ENCODE assay signal across 24 mouse cellular contexts in genomic region chr2:104358881-104359280, GRCm38 (mm10). TPM values are rescaled to one million over a fixed set of nuclear protein-coding genes. Genes with fewer than 3 reads are reported as not detected.
DNase-seq lines count a peak whose midpoint lies in the region; ATAC-seq and TF ChIP-seq lines count a peak whose summit lies in the region.
"Had no signal": no experiment of that assay in that cellular context is flagged by ENCODE, and none has a peak within 500 bp of the region (broad histone marks: within the 10 kb centered on the region; RNA-seq: fewer than 3 reads in every experiment).

No protein-coding gene starts in this region.

- no peaks in the 10 kb centered on the region for H3K27me3 ChIP-seq in forebrain, embryonic 15.5 days
- no peaks in the 10 kb centered on the region for H3K27me3 ChIP-seq in forebrain, embryonic 13.5 days
- no peaks in the 10 kb centered on the region for H3K27me3 ChIP-seq in midbrain, embryonic 13.5 days
- no peaks in the 10 kb centered on the region for H3K27me3 ChIP-seq in midbrain, embryonic 10.5 days (ENCODE audit: low read depth, poor library complexity, severe bottlenecking)
- H3K27me3 ChIP-seq in midbrain, postnatal 0 days (ENCODE audit: insufficient read depth, low read length), result no peaks in the 10 kb centered on the region
- H3K27me3 ChIP-seq: heart, embryonic 15.5 days; limb, embryonic 15.5 days; liver, embryonic 15.5 days; midbrain, embryonic 12.5 days had no signal

- 0 out of 2 replicates have a peak, but pooled peaks cover 5% of the 10 kb centered on the region for H3K4me1 ChIP-seq in forebrain, embryonic 15.5 days
- H3K4me1 ChIP-seq in forebrain, embryonic 13.5 days, result no peaks in the 10 kb centered on the region
- H3K4me1 ChIP-seq in midbrain, embryonic 13.5 days (replicated peaks), result no peaks in the 10 kb centered on the region
- peaks cover 4% of the 10 kb centered on the region; the same call in 1 of the 2 replicates for H3K4me1 ChIP-seq in midbrain, embryonic 10.5 days
- 0 out of 2 replicates have a peak, but pooled peaks cover under 1% of the 10 kb centered on the region for H3K4me1 ChIP-seq in midbrain, postnatal 0 days (ENCODE audit: insufficient read depth, low read length)
- H3K4me1 ChIP-seq: heart, embryonic 15.5 days; limb, embryonic 15.5 days; liver, embryonic 15.5 days had no signal

- no peak overlapping the region for H3K9ac ChIP-seq in forebrain, embryonic 15.5 days (replicated peaks)
- no peak overlapping the region for H3K9ac ChIP-seq in forebrain, embryonic 13.5 days
- H3K9ac ChIP-seq in midbrain, embryonic 13.5 days (replicated peaks), result no peak overlapping the region
- no peak overlapping the region for H3K9ac ChIP-seq in midbrain, postnatal 0 days (replicated peaks; ENCODE audit: low read length, poor library complexity, severe bottlenecking)
- H3K9ac ChIP-seq: heart, embryonic 15.5 days; limb, embryonic 15.5 days; liver, embryonic 15.5 days; midbrain, embryonic 12.5 days had no signal

- H3K4me3 ChIP-seq in forebrain, embryonic 15.5 days, result no peak overlapping the region
- H3K4me3 ChIP-seq in forebrain, embryonic 13.5 days, result no peak overlapping the region
- H3K4me3 ChIP-seq in layer of hippocampus, adult 2 months, result no peak overlapping the region
- no peak overlapping the region for H3K4me3 ChIP-seq in midbrain, embryonic 13.5 days (replicated peaks)
- H3K4me3 ChIP-seq in midbrain, embryonic 10.5 days, result no peak overlapping the region
- no peak overlapping the region for H3K4me3 ChIP-seq in midbrain, postnatal 0 days (ENCODE audit: low read depth, low read length)
- H3K4me3 ChIP-seq: heart, embryonic 15.5 days; limb, embryonic 15.5 days; liver, embryonic 15.5 days; midbrain, embryonic 12.5 days had no signal

- no peaks in the 10 kb centered on the region for H3K36me3 ChIP-seq in forebrain, embryonic 15.5 days
- no peaks in the 10 kb centered on the region for H3K36me3 ChIP-seq in forebrain, embryonic 13.5 days (ENCODE audit: poor library complexity, severe bottlenecking)
- H3K36me3 ChIP-seq in midbrain, embryonic 13.5 days, result no peaks in the 10 kb centered on the region
- no peaks in the 10 kb centered on the region for H3K36me3 ChIP-seq in midbrain, embryonic 10.5 days
- H3K36me3 ChIP-seq in midbrain, postnatal 0 days (ENCODE audit: insufficient read depth, low read length), result no peaks in the 10 kb centered on the region
- H3K36me3 ChIP-seq: heart, embryonic 15.5 days; limb, embryonic 15.5 days; liver, embryonic 15.5 days; midbrain, embryonic 12.5 days had no signal

- H3K9me3 ChIP-seq in forebrain, embryonic 15.5 days, result no peaks in the 10 kb centered on the region
- H3K9me3 ChIP-seq in forebrain, embryonic 13.5 days (replicated peaks), result no peaks in the 10 kb centered on the region
- H3K9me3 ChIP-seq in midbrain, embryonic 13.5 days, result no peaks in the 10 kb centered on the region
- no peaks in the 10 kb centered on the region for H3K9me3 ChIP-seq in midbrain, embryonic 10.5 days (replicated peaks)
- H3K9me3 ChIP-seq in midbrain, postnatal 0 days (ENCODE audit: low read length), result no peaks in the 10 kb centered on the region
- H3K9me3 ChIP-seq: heart, embryonic 15.5 days; limb, embryonic 15.5 days; liver, embryonic 15.5 days; midbrain, embryonic 12.5 days had no signal

- H3K27ac ChIP-seq in forebrain, embryonic 15.5 days (replicated peaks), result no peak overlapping the region
- no peak overlapping the region for H3K27ac ChIP-seq in forebrain, embryonic 13.5 days
- no peak overlapping the region for H3K27ac ChIP-seq in layer of hippocampus, adult 2 months
- H3K27ac ChIP-seq in midbrain, embryonic 13.5 days, result no peak overlapping the region
- no peak overlapping the region for H3K27ac ChIP-seq in midbrain, embryonic 10.5 days (replicated peaks)
- no peak overlapping the region for H3K27ac ChIP-seq in midbrain, postnatal 0 days (ENCODE audit: low read depth, low read length)
- H3K27ac ChIP-seq: heart, embryonic 15.5 days; limb, embryonic 15.5 days; liver, embryonic 15.5 days; midbrain, embryonic 12.5 days had no signal

- 96% methylated on average over 1 of the region's 1 CpGs for WGBS in forebrain, embryonic 15.5 days
- 92% methylated on average over 1 of the region's 1 CpGs for WGBS in forebrain, embryonic 13.5 days
- WGBS in midbrain, embryonic 13.5 days, result 100% methylated on average over 1 of the region's 1 CpGs
- 91% methylated on average over 1 of the region's 1 CpGs for WGBS in midbrain, embryonic 10.5 days
- WGBS in midbrain, postnatal 0 days, result 92% methylated on average over 1 of the region's 1 CpGs

- TF ChIP-seq CTCF in layer of hippocampus, adult 2 months (conservative IDR thresholded peaks at IDR 0.05), result 0 out of 2 replicates have a peak, but pooled peaks have one; percentile 5
- no peak for TF ChIP-seq CTCF in midbrain, postnatal 0 days (IDR thresholded peaks at IDR 0.05)

- no peak for DNase-seq in layer of hippocampus, adult 2 months (ENCODE audit: low spot score in 2 of 2)
- DNase-seq in layer of hippocampus, adult 9-10 months (ENCODE audit: low spot score), result no peak
- DNase-seq in midbrain, embryonic 10.5 days (ENCODE audit: low spot score), result no peak
- DNase-seq in midbrain, postnatal 0 days (ENCODE audit: low spot score), result peak; percentile 38
- no peak for DNase-seq in thymus, postnatal 10 days (ENCODE audit: low spot score in 2 of 2)
- DNase-seq: adrenal gland, adult 8-10 months; cerebellum, adult 8-10 months; heart, postnatal 36 days; kidney, postnatal 36 days; layer of hippocampus, adult 9-11 months; left cerebral cortex, postnatal 4 days; right cerebral cortex, adult 18-20 months; right cerebral cortex, postnatal 4 days; thymus, postnatal 25 days had no signal

- no peak overlapping the region for H3K4me2 ChIP-seq in forebrain, embryonic 15.5 days (replicated peaks)
- no peak overlapping the region for H3K4me2 ChIP-seq in forebrain, embryonic 13.5 days
- no peak overlapping the region for H3K4me2 ChIP-seq in midbrain, embryonic 13.5 days (replicated peaks)
- H3K4me2 ChIP-seq in midbrain, postnatal 0 days (ENCODE audit: low read depth, low read length, poor library complexity, severe bottlenecking), result no peak overlapping the region
- H3K4me2 ChIP-seq: heart, embryonic 15.5 days; limb, embryonic 15.5 days; liver, embryonic 15.5 days; midbrain, embryonic 12.5 days had no signal

- ATAC-seq in forebrain, embryonic 15.5 days (replicated peaks), result 0 out of 2 replicates have a peak, but pooled peaks have one; percentile 55
- ATAC-seq in forebrain, embryonic 13.5 days, result no peak
- 0 out of 2 replicates have a peak, but pooled peaks have one; percentile 53 for ATAC-seq in midbrain, embryonic 13.5 days
- no peak for ATAC-seq in midbrain, postnatal 0 days (ENCODE audit: low FRiP score)
- ATAC-seq: activated CD4-positive, CD25-positive, alpha-beta regulatory T cell, adult 4 months; hindbrain, embryonic 16.5 days; intestine, embryonic 16.5 days had no signal

RNA-seq across cellular contexts. Expression of gene D430041D05Rik, which starts 51.9 kb away (rescaled TPM):
- 11.8 and 12.4 TPM in 2 replicates for polyA plus RNA-seq in forebrain, embryonic 15.5 days (2015; fragmentation: Nextera tagmentation; extraction: Ambion mirVana)
- 4.6 and 5.4 TPM in 2 replicates for polyA plus RNA-seq in forebrain, embryonic 13.5 days (2015; fragmentation: Nextera tagmentation; extraction: Ambion mirVana)
- total RNA-seq in layer of hippocampus, adult 2 months (2021), result 10 to 100 TPM; 81.2 to 87.4 TPM
- 5.5 and 6.4 TPM in 2 replicates for polyA plus RNA-seq in midbrain, embryonic 13.5 days (2015; fragmentation: Nextera tagmentation; extraction: Ambion mirVana)
- polyA plus RNA-seq in midbrain, embryonic 10.5 days (2016; fragmentation: Nextera tagmentation; extraction: Ambion mirVana), result 0.95 and 1.5 TPM in 2 replicates
- 47.6 and 48.0 TPM in 2 replicates for total RNA-seq in midbrain, postnatal 0 days (2014; rRNA removed)
- 6.6 and 7.9 TPM in 2 replicates for polyA plus RNA-seq in midbrain, postnatal 0 days (2015; fragmentation: Nextera tagmentation; extraction: Ambion mirVana)
- polyA plus RNA-seq: liver, embryonic 15.5 days had no signal

Comparison
In these comparisons a context has a peak if more than half of its experiments do, and no peak if none do; other contexts are left out.
1. ATAC-seq: peak in forebrain, embryonic 15.5 days (single experiment) and midbrain, embryonic 13.5 days (single experiment); none in forebrain, embryonic 13.5 days (single experiment) and midbrain, postnatal 0 days (single experiment).